Mouse (Mus musculus) stomach, embryonic 15.5 days (tissue): ENCODE results near the gene Olfr64. TPM values are rescaled to one million over a fixed set of nuclear protein-coding genes. Genes with fewer than 3 reads are reported as not detected.

Experiments used
- ATAC-seq: fragments of 200-750 bp; cut with Nextera tagmentation; 2 replicates; pipeline ENCODE4 v1.8.0; 2017; ENCODE audit warnings: low read depth, moderate number of reproducible peaks, moderate TSS enrichment; ENCODE audit not compliant: insufficient read depth, low FRiP score
- H3K27ac ChIP-seq: fragments of 300-500 bp; sonication (generic); 2 replicates; pipeline ENCODE4 v1.5.1; 2015; ENCODE audit warnings: mild to moderate bottlenecking, inconsistent platforms
- H3K27me3 ChIP-seq: fragments of 300-500 bp; sonication (generic); replicated peaks from 2 replicates; pipeline ENCODE4 v1.6.1; 2015; ENCODE audit warnings: inconsistent platforms
- H3K36me3 ChIP-seq: fragments of 300-500 bp; sonication (generic); 2 replicates; pipeline ENCODE4 v1.6.1; 2015; ENCODE audit warnings: inconsistent platforms
- H3K4me1 ChIP-seq: fragments of 300-500 bp; sonication (generic); 2 replicates; pipeline ENCODE4 v1.6.1; 2015; ENCODE audit warnings: inconsistent platforms
- H3K4me2 ChIP-seq: fragments of 300-500 bp; sonication (generic); 2 replicates; pipeline ENCODE4 v1.6.1; 2015; ENCODE audit warnings: mild to moderate bottlenecking, inconsistent platforms
- H3K4me3 ChIP-seq: fragments of 300-500 bp; sonication (generic); replicated peaks from 2 replicates; pipeline ENCODE4 v1.5.1; 2015; ENCODE audit warnings: inconsistent platforms
- H3K9ac ChIP-seq: fragments of 300-500 bp; sonication (generic); 2 replicates; pipeline ENCODE4 v1.6.1; 2015; ENCODE audit warnings: inconsistent platforms
- H3K9me3 ChIP-seq: fragments of 300-500 bp; sonication (generic); 2 replicates; pipeline ENCODE4 v1.6.1; 2016; ENCODE audit warnings: inconsistent platforms
- WGBS: fragments of 180-500 bp; shearing (Covaris S2); methylation state at CpG from one replicate; pipeline ENCODE4 v1.1.7; 2015; 5-methylcytosine and 5-hydroxymethylcytosine counted together
- polyA plus RNA-seq: library from polyadenylated mRNA; unstranded; fragments of >200 nt; fragmentation: Nextera tagmentation; extraction: Ambion mirVana; gene quantifications from 2 replicates; pipeline ENCODE4 v1.2.1, GENCODE M21; 2015

The Olfr64 gene
- polyA plus RNA-seq, 1 experiment from 2014 or later: not detected

- peak; percentile 94 for ATAC-seq
- Histone ChIP-seq H3K27ac (no peak overlapping the region), H3K9ac (no peak overlapping the region), H3K36me3 (no peaks in the 10 kb centered on the region), H3K9me3 (no peaks in the 10 kb centered on the region), H3K4me2 (no peak overlapping the region), H3K4me1 (no peaks in the 10 kb centered on the region), H3K27me3 (no peaks in the 10 kb centered on the region), H3K4me3 (no peak overlapping the region)
Observed at GRCm38 (mm10) chr7:103865716-103866115, 28.6 kb downstream of the Olfr64 start.

GRCm38 (mm10) chr7:103861531-103861930, 32.8 kb downstream of the Olfr64 start:
- Histone ChIP-seq H3K4me1 (no peaks in the 10 kb centered on the region), H3K27ac (no peak overlapping the region), H3K9me3 (no peaks in the 10 kb centered on the region), H3K4me3 (no peak overlapping the region), H3K9ac (no peak overlapping the region), H3K36me3 (no peaks in the 10 kb centered on the region), H3K27me3 (no peaks in the 10 kb centered on the region), H3K4me2 (no peak overlapping the region)
- ATAC-seq: no peak
- WGBS: 75% methylated on average over 3 of the region's 3 CpGs

GRCm38 (mm10) chr7:103860855-103861254, 33.4 kb downstream of the Olfr64 start:
- no peak overlapping the region for H3K4me3 ChIP-seq
- 36% methylated on average over 1 of the region's 1 CpGs for WGBS
- no peaks in the 10 kb centered on the region for H3K4me1 ChIP-seq
- ATAC-seq: peak; percentile 89
- no peaks in the 10 kb centered on the region for H3K36me3 ChIP-seq
- H3K27ac ChIP-seq: no peak overlapping the region
- no peak overlapping the region for H3K9ac ChIP-seq
- H3K27me3 ChIP-seq: no peaks in the 10 kb centered on the region
- H3K4me2 ChIP-seq: no peak overlapping the region
- no peaks in the 10 kb centered on the region for H3K9me3 ChIP-seq

- Histone ChIP-seq H3K4me1 (no peaks in the 10 kb centered on the region), H3K4me3 (no peak overlapping the region), H3K4me2 (no peak overlapping the region), H3K9me3 (no peaks in the 10 kb centered on the region), H3K9ac (no peak overlapping the region), H3K36me3 (no peaks in the 10 kb centered on the region), H3K27ac (no peak overlapping the region), H3K27me3 (no peaks in the 10 kb centered on the region)
- ATAC-seq: peak; percentile 94
- WGBS: 59% methylated on average over 2 of the region's 2 CpGs
Observed at GRCm38 (mm10) chr7:103859076-103859475, 35.2 kb downstream of the Olfr64 start.

GRCm38 (mm10) chr7:103854669-103855068, 39.6 kb downstream of the Olfr64 start:
- Histone ChIP-seq H3K9ac (no peak overlapping the region), H3K36me3 (no peaks in the 10 kb centered on the region), H3K27me3 (no peaks in the 10 kb centered on the region), H3K4me3 (no peak overlapping the region), H3K4me2 (no peak overlapping the region), H3K4me1 (no peaks in the 10 kb centered on the region), H3K9me3 (no peaks in the 10 kb centered on the region), H3K27ac (no peak overlapping the region)
- ATAC-seq: no peak
- 49% methylated on average over 1 of the region's 1 CpGs for WGBS

- Histone ChIP-seq H3K4me2 (no peak within 1 kb of the TSS), H3K4me3 (no peak within 1 kb of the TSS), H3K9me3 (no peaks in the 10 kb centered on the region), H3K27ac (no peak within 1 kb of the TSS), H3K36me3 (no peaks in the 10 kb centered on the region), H3K27me3 (no peaks in the 10 kb centered on the region), H3K4me1 (no peaks in the 10 kb centered on the region), H3K9ac (no peak within 1 kb of the TSS)
- ATAC-seq: no peak
- 57% methylated on average over 2 of the region's 2 CpGs for WGBS
Observed at GRCm38 (mm10) chr7:103853090-103853489, 41.2 kb downstream of the Olfr64 start, which contains the start of gene Hbb-y. Gene Hbb-y, minus strand, starts transcription at chr7:103853216.

- no peaks in the 10 kb centered on the region for H3K9me3 ChIP-seq
- H3K4me3 ChIP-seq: no peak overlapping the region
- no peak for ATAC-seq
- H3K27ac ChIP-seq: no peak overlapping the region
- no peaks in the 10 kb centered on the region for H3K36me3 ChIP-seq
- H3K4me2 ChIP-seq: no peak overlapping the region
- 44% methylated on average over 1 of the region's 2 CpGs for WGBS
- H3K4me1 ChIP-seq: no peaks in the 10 kb centered on the region
- H3K27me3 ChIP-seq: no peaks in the 10 kb centered on the region
- no peak overlapping the region for H3K9ac ChIP-seq
Observed at GRCm38 (mm10) chr7:103844525-103845325, 49.6 kb downstream of the Olfr64 start.

GRCm38 (mm10) chr7:103843034-103843433, 51.3 kb downstream of the Olfr64 start, which contains the start of gene Hbb-bh1:
Gene Hbb-bh1, minus strand, starts transcription at chr7:103843164.
- H3K4me2 ChIP-seq: no peak within 1 kb of the TSS
- H3K4me3 ChIP-seq: no peak within 1 kb of the TSS
- no peaks in the 10 kb centered on the region for H3K27me3 ChIP-seq
- no peak for ATAC-seq
- no peak within 1 kb of the TSS for H3K9ac ChIP-seq
- no peaks in the 10 kb centered on the region for H3K4me1 ChIP-seq
- H3K27ac ChIP-seq: no peak within 1 kb of the TSS
- WGBS: 66% methylated on average over 2 of the region's 2 CpGs
- no peaks in the 10 kb centered on the region for H3K9me3 ChIP-seq
- H3K36me3 ChIP-seq: no peaks in the 10 kb centered on the region

- Histone ChIP-seq H3K4me1 (no peaks in the 10 kb centered on the region), H3K4me2 (no peak within 1 kb of the TSS), H3K27ac (no peak within 1 kb of the TSS), H3K36me3 (no peaks in the 10 kb centered on the region), H3K9ac (no peak within 1 kb of the TSS), H3K27me3 (no peaks in the 10 kb centered on the region), H3K4me3 (no peak within 1 kb of the TSS), H3K9me3 (no peaks in the 10 kb centered on the region)
- ATAC-seq: no peak
- 69% methylated on average over 3 of the region's 3 CpGs for WGBS
Observed at GRCm38 (mm10) chr7:103840268-103840667, 54.0 kb downstream of the Olfr64 start, which contains the start of gene Hbb-bh2. Gene Hbb-bh2, minus strand, starts transcription at chr7:103840520.

Other genes with a start within 250 kb of the Olfr64 start
- not detected in 2 replicates for gene Olfr623, start 230.8 kb downstream of the Olfr64 start, polyA plus RNA-seq
- gene Olfr624, start 223.3 kb downstream of the Olfr64 start, polyA plus RNA-seq: 0.03 and 0.04 TPM in 2 replicates
- not detected in 2 replicates for gene Olfr625-ps1, start 211.8 kb downstream of the Olfr64 start, polyA plus RNA-seq
- gene Olfr243, start 179.8 kb downstream of the Olfr64 start, polyA plus RNA-seq: not detected in 2 replicates
- not detected in 2 replicates for gene Olfr628, start 164.1 kb downstream of the Olfr64 start, polyA plus RNA-seq
- gene Olfr629, start 149.5 kb downstream of the Olfr64 start, polyA plus RNA-seq: not detected in 2 replicates
- gene Olfr630, start 137.2 kb downstream of the Olfr64 start, polyA plus RNA-seq: not detected in 2 replicates
- not detected in 2 replicates for gene Olfr69, start 122.9 kb downstream of the Olfr64 start, polyA plus RNA-seq
- gene Olfr68, start 114.8 kb downstream of the Olfr64 start, polyA plus RNA-seq: not detected in 2 replicates
- gene Olfr67, start 102.7 kb downstream of the Olfr64 start, polyA plus RNA-seq: not detected in 2 replicates
- 3,099 and 5,430 TPM in 2 replicates for gene Hbb-bt, start 80.5 kb downstream of the Olfr64 start, polyA plus RNA-seq
- gene Hbb-bs, start 66.4 kb downstream of the Olfr64 start, polyA plus RNA-seq: 8,336 and 14,080 TPM in 2 replicates
- not detected in 2 replicates for gene Hbb-bh2, start 54.0 kb downstream of the Olfr64 start, polyA plus RNA-seq
- gene Hbb-bh1, start 51.3 kb downstream of the Olfr64 start, polyA plus RNA-seq: 4.5 and 5.1 TPM in 2 replicates
- 247 and 357 TPM in 2 replicates for gene Hbb-y, start 41.3 kb downstream of the Olfr64 start, polyA plus RNA-seq
- not detected in 2 replicates for gene Olfr66, start 8.2 kb downstream of the Olfr64 start, polyA plus RNA-seq
- not detected in 2 replicates for gene Olfr65, start 9.0 kb upstream of the Olfr64 start, polyA plus RNA-seq
- not detected in 2 replicates for gene Olfr631, start 34.3 kb upstream of the Olfr64 start, polyA plus RNA-seq
- gene Olfr632, start 39.9 kb upstream of the Olfr64 start, polyA plus RNA-seq: not detected in 2 replicates
- gene Olfr633, start 50.0 kb upstream of the Olfr64 start, polyA plus RNA-seq: not detected in 2 replicates
- not detected in 2 replicates for gene Olfr635, start 76.7 kb upstream of the Olfr64 start, polyA plus RNA-seq
- gene Olfr638, start 104.3 kb upstream of the Olfr64 start, polyA plus RNA-seq: not detected in 2 replicates
- gene Olfr639, start 122.8 kb upstream of the Olfr64 start, polyA plus RNA-seq: not detected in 2 replicates
- gene Olfr640, start 131.1 kb upstream of the Olfr64 start, polyA plus RNA-seq: not detected in 2 replicates
- not detected in 2 replicates for gene Olfr641, start 141.0 kb upstream of the Olfr64 start, polyA plus RNA-seq
- not detected in 2 replicates for gene Olfr642, start 158.2 kb upstream of the Olfr64 start, polyA plus RNA-seq
- not detected in 2 replicates for gene 4930516K23Rik, start 167.0 kb upstream of the Olfr64 start, polyA plus RNA-seq
- gene Olfr644, start 177.4 kb upstream of the Olfr64 start, polyA plus RNA-seq: not detected in 2 replicates
- not detected in 2 replicates for gene Olfr645, start 191.0 kb upstream of the Olfr64 start, polyA plus RNA-seq
- gene Olfr646, start 210.4 kb upstream of the Olfr64 start, polyA plus RNA-seq: not detected in 2 replicates
- not detected in 2 replicates for gene Ubqln5, start 235.3 kb upstream of the Olfr64 start, polyA plus RNA-seq
- gene Olfr643, start 242.9 kb upstream of the Olfr64 start, polyA plus RNA-seq: not detected in 2 replicates
- gene Ubqln3, start 248.8 kb upstream of the Olfr64 start, polyA plus RNA-seq: not detected in 2 replicates